Mouse (Mus musculus): Measurements from ENCODE around the gene Vta1.

DNA sequence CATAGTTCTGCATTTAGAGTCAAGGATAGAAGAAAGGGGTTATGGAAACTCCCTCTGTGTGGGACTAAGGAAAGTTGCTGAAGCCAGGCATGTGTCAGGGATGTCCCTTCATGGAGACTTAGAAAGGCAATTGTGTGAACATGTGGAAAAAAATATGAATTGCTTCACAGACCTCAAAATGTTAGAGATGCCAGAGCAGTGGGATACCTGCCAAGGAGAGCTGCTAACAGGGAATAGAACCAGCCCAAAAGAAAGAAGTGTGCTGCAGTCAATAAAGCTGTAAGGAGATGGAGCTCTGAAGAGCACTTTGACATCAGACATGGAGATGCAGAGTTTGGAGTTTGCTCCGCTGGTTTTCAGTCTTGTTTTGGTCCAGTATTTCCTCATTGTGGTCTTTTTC lies 86.2 kb downstream of the Vta1 start:
- TF ChIP-seq POLR2A (IDR thresholded peaks at IDR 0.05; ENCODE audit: insufficient read depth, low read length), result no peak
- no peak for TF ChIP-seq EP300 (IDR thresholded peaks at IDR 0.05; ENCODE audit: insufficient read depth, low read depth, low read length)

All from ES-Bruce4 (cell line).